Mouse (Mus musculus) midbrain, embryonic 12.5 days (tissue): ENCODE results near the gene Nxf7. TPM values are rescaled to one million over a fixed set of nuclear protein-coding genes. Genes with fewer than 3 reads are reported as not detected.
"Not testable (repeated sequence)": the region's sequence is repeated elsewhere in the genome, so short reads cannot be mapped to it uniquely, and the experiment has no call there.

Experiments
- ATAC-seq: fragments of 200-750 bp; cut with Nextera tagmentation; 2 replicates; pipeline ENCODE4 v1.8.0; 2017; ENCODE audit warnings: low read depth, moderate TSS enrichment, moderate library complexity; ENCODE audit not compliant: low FRiP score
- H3K27ac ChIP-seq: fragments of 300-500 bp; sonication (generic); replicated peaks from 2 replicates; pipeline ENCODE4 v1.5.1; 2016; ENCODE audit warnings: mild to moderate bottlenecking
- H3K27me3 ChIP-seq: fragments of 300-500 bp; sonication (generic); 2 replicates; pipeline ENCODE4 v1.6.1; 2016; ENCODE audit warnings: mild to moderate bottlenecking
- H3K36me3 ChIP-seq: fragments of 300-500 bp; sonication (generic); 2 replicates; pipeline ENCODE4 v1.6.1; 2016
- H3K4me1 ChIP-seq: fragments of 300-500 bp; sonication (generic); 2 replicates; pipeline ENCODE4 v1.6.1; 2016
- H3K4me2 ChIP-seq: fragments of 300-500 bp; sonication (generic); replicated peaks from 2 replicates; pipeline ENCODE4 v1.6.1; 2016; ENCODE audit warnings: mild to moderate bottlenecking, moderate library complexity
- H3K4me3 ChIP-seq: fragments of 300-500 bp; sonication (generic); 2 replicates; pipeline ENCODE4 v1.5.1; 2016; ENCODE audit warnings: mild to moderate bottlenecking
- H3K9ac ChIP-seq: fragments of 300-500 bp; sonication (generic); replicated peaks from 2 replicates; pipeline ENCODE4 v1.6.1; 2016; ENCODE audit warnings: mild to moderate bottlenecking, moderate library complexity
- H3K9me3 ChIP-seq: fragments of 300-500 bp; sonication (generic); 2 replicates; pipeline ENCODE4 v1.6.1; 2016; ENCODE audit warnings: mild to moderate bottlenecking
- WGBS: fragments of 180-500 bp; shearing (Covaris S2); methylation state at CpG from one replicate; pipeline ENCODE4 v1.1.7; 2016; 5-methylcytosine and 5-hydroxymethylcytosine counted together
- polyA plus RNA-seq: library from polyadenylated mRNA; unstranded; fragments of >200 nt; fragmentation: Nextera tagmentation; extraction: Ambion mirVana; gene quantifications from 2 replicates; pipeline ENCODE4 v1.2.1, GENCODE M21; 2016

The Nxf7 gene
- polyA plus RNA-seq, 1 experiment from 2014 or later, result not detected

GRCm38 (mm10) chrX:135559665-135560064, 38.9 kb downstream of the Nxf7 start:
- H3K9ac ChIP-seq, H3K27me3 ChIP-seq, H3K4me1 ChIP-seq, H3K36me3 ChIP-seq, H3K4me2 ChIP-seq, ATAC-seq, H3K9me3 ChIP-seq, H3K4me3 ChIP-seq, H3K27ac ChIP-seq: not testable (repeated sequence)
- WGBS, result 40% methylated on average over 8 of the region's 8 CpGs

Other genes starting within 250 kb of the Nxf7 start
- not detected in 2 replicates for gene Gm5128, start 225.5 kb downstream of the Nxf7 start, polyA plus RNA-seq
- gene Gm7903, start 164.9 kb downstream of the Nxf7 start, polyA plus RNA-seq, result not detected in 2 replicates
- gene AV320801, start 104.2 kb downstream of the Nxf7 start, polyA plus RNA-seq, result not detected in 2 replicates
- gene Prame, start 28.9 kb upstream of the Nxf7 start, polyA plus RNA-seq, result not detected in 2 replicates
- gene Tcp11x2, start 95.0 kb upstream of the Nxf7 start, polyA plus RNA-seq, result not detected in 2 replicates
- not detected in 2 replicates for gene Tmsb15a, start 126.5 kb upstream of the Nxf7 start, polyA plus RNA-seq
- 12.6 and 12.7 TPM in 2 replicates for gene Armcx5, start 144.0 kb upstream of the Nxf7 start, polyA plus RNA-seq
- gene Gprasp1, start 144.0 kb upstream of the Nxf7 start, polyA plus RNA-seq, result 110 and 130 TPM in 2 replicates
- 83.9 and 90.3 TPM in 2 replicates for gene Bhlhb9, start 198.8 kb upstream of the Nxf7 start, polyA plus RNA-seq
- 80.3 and 94.1 TPM in 2 replicates for gene Gprasp2, start 240.3 kb upstream of the Nxf7 start, polyA plus RNA-seq